Mouse (Mus musculus): ENCODE measurements around the gene Tom1l2.

Gene Tom1l2

GRCm38 (mm10) chr11:60346537-60346936, 6.2 kb downstream of the Tom1l2 start:
- DNase-seq (ENCODE audit: low read depth, low spot score): peak; percentile 85

- no peak for DNase-seq (ENCODE audit: low read depth, low spot score)
Observed at GRCm38 (mm10) chr11:60345868-60346267, 6.8 kb downstream of the Tom1l2 start.

- DNase-seq (ENCODE audit: low read depth, low spot score): peak; percentile 50
Observed at GRCm38 (mm10) chr11:60339361-60339760, 13.3 kb downstream of the Tom1l2 start.

GRCm38 (mm10) chr11:60338291-60338690, 14.4 kb downstream of the Tom1l2 start:
- no peak for DNase-seq (ENCODE audit: low read depth, low spot score)

GRCm38 (mm10) chr11:60335771-60336170, 16.9 kb downstream of the Tom1l2 start:
- DNase-seq (ENCODE audit: low read depth, low spot score): peak; percentile 39

- no peak for DNase-seq (ENCODE audit: low read depth, low spot score)
Observed at GRCm38 (mm10) chr11:60334124-60334523, 18.6 kb downstream of the Tom1l2 start.

- DNase-seq (ENCODE audit: low read depth, low spot score): no peak
Observed at GRCm38 (mm10) chr11:60333461-60333860, 19.2 kb downstream of the Tom1l2 start.

GRCm38 (mm10) chr11:60330551-60330950, 22.2 kb downstream of the Tom1l2 start:
- DNase-seq (ENCODE audit: low read depth, low spot score): no peak

GRCm38 (mm10) chr11:60323731-60324130, 29.0 kb downstream of the Tom1l2 start:
- peak; percentile 79 for DNase-seq (ENCODE audit: low read depth, low spot score)

- DNase-seq (ENCODE audit: low read depth, low spot score): no peak
Observed at GRCm38 (mm10) chr11:60321438-60321837, 31.3 kb downstream of the Tom1l2 start.

- no peak for DNase-seq (ENCODE audit: low read depth, low spot score)
Observed at GRCm38 (mm10) chr11:60320426-60321037, 32.2 kb downstream of the Tom1l2 start.

GRCm38 (mm10) chr11:60319257-60320066, 33.2 kb downstream of the Tom1l2 start:
- DNase-seq (ENCODE audit: low read depth, low spot score): no peak

- DNase-seq (ENCODE audit: low read depth, low spot score): no peak
Observed at GRCm38 (mm10) chr11:60318716-60319115, 34.0 kb downstream of the Tom1l2 start.

- no peak for DNase-seq (ENCODE audit: low read depth, low spot score)
Observed at GRCm38 (mm10) chr11:60317376-60318102, 35.2 kb downstream of the Tom1l2 start.

- DNase-seq (ENCODE audit: low read depth, low spot score): no peak
Observed at GRCm38 (mm10) chr11:60316883-60317282, 35.8 kb downstream of the Tom1l2 start.

GRCm38 (mm10) chr11:60316250-60316649, 36.5 kb downstream of the Tom1l2 start:
- DNase-seq (ENCODE audit: low read depth, low spot score): no peak

GRCm38 (mm10) chr11:60311025-60311854, 41.5 kb downstream of the Tom1l2 start:
- DNase-seq (ENCODE audit: low read depth, low spot score): peak; percentile 86

- DNase-seq (ENCODE audit: low read depth, low spot score): no peak
Observed at GRCm38 (mm10) chr11:60309875-60310274, 42.8 kb downstream of the Tom1l2 start.

- DNase-seq (ENCODE audit: low read depth, low spot score): peak; percentile 63
Observed at GRCm38 (mm10) chr11:60308506-60309116, 44.1 kb downstream of the Tom1l2 start.

- peak; percentile 53 for DNase-seq (ENCODE audit: low read depth, low spot score)
Observed at GRCm38 (mm10) chr11:60308061-60308460, 44.6 kb downstream of the Tom1l2 start.

- peak; percentile 76 for DNase-seq (ENCODE audit: low read depth, low spot score)
Observed at GRCm38 (mm10) chr11:60307375-60307825, 45.3 kb downstream of the Tom1l2 start.
